Mouse (Mus musculus) heart, embryonic 13.5 days (tissue): ENCODE data around the gene Ptma. TPM values are rescaled to one million over a fixed set of nuclear protein-coding genes. Genes with fewer than 3 reads are reported as not detected.
A peak's percentile ranks its signal among the peaks of the same experiment; 100 is the strongest.
"Not testable (repeated sequence)": the region's sequence is repeated elsewhere in the genome, so short reads cannot be mapped to it uniquely, and the experiment has no call there.

ENCODE experiments used
- ATAC-seq: fragments of 200-750 bp; cut with Nextera tagmentation; 2 replicates; pipeline ENCODE4 v1.8.0; 2017; ENCODE audit warnings: moderate TSS enrichment; ENCODE audit not compliant: insufficient number of reproducible peaks, low FRiP score, low TSS enrichment; ENCODE audit errors: extremely low read depth
- H3K27ac ChIP-seq: fragments of 300-500 bp; sonication (generic); replicated peaks from 2 replicates; pipeline ENCODE4 v1.5.1; 2015; ENCODE audit warnings: moderate library complexity, mild to moderate bottlenecking, inconsistent platforms
- H3K27me3 ChIP-seq: fragments of 300-500 bp; sonication (generic); replicated peaks from 2 replicates; pipeline ENCODE4 v1.6.1; 2015; ENCODE audit warnings: mild to moderate bottlenecking, inconsistent platforms
- H3K36me3 ChIP-seq: fragments of 300-500 bp; sonication (generic); 2 replicates; pipeline ENCODE4 v1.6.1; 2015; ENCODE audit warnings: mild to moderate bottlenecking, inconsistent platforms
- H3K4me1 ChIP-seq: fragments of 300-500 bp; sonication (generic); 2 replicates; pipeline ENCODE4 v1.6.1; 2015; ENCODE audit warnings: inconsistent platforms
- H3K4me2 ChIP-seq: fragments of 300-500 bp; sonication (generic); 2 replicates; pipeline ENCODE4 v1.6.1; 2015; ENCODE audit warnings: inconsistent platforms, mild to moderate bottlenecking, moderate library complexity
- H3K4me3 ChIP-seq: fragments of 300-500 bp; sonication (generic); 2 replicates; pipeline ENCODE4 v1.5.1; 2015; ENCODE audit warnings: moderate library complexity, mild to moderate bottlenecking, inconsistent platforms
- H3K9ac ChIP-seq: fragments of 300-500 bp; sonication (generic); 2 replicates; pipeline ENCODE4 v1.6.1; 2015; ENCODE audit warnings: inconsistent platforms, mild to moderate bottlenecking, moderate library complexity
- H3K9me3 ChIP-seq: fragments of 300-500 bp; sonication (generic); 2 replicates; pipeline ENCODE4 v1.6.1; 2016; ENCODE audit warnings: inconsistent platforms
- WGBS: fragments of 180-500 bp; shearing (Covaris S2); methylation state at CpG from one replicate; pipeline ENCODE4 v1.1.7; 2015; ENCODE audit warnings: mixed read lengths; 5-methylcytosine and 5-hydroxymethylcytosine counted together
- polyA plus RNA-seq: library from polyadenylated mRNA; unstranded; fragments of >200 nt; fragmentation: Nextera tagmentation; extraction: Ambion mirVana; gene quantifications from 2 replicates; pipeline ENCODE4 v1.2.1, GENCODE M21; 2015

Ptma gene
- polyA plus RNA-seq = 929 and 934 TPM in 2 replicates

GRCm38 (mm10) chr1:86526116-86526788 lies at the start of gene Ptma:
Gene Ptma (plus strand): TSS chr1:86526726.
- Histone ChIP-seq H3K9ac (peak within 1 kb of the TSS; percentile 100), H3K9me3 (no peaks in the 10 kb centered on the region), H3K36me3 (peaks cover 21% of the 10 kb centered on the region), H3K4me2 (peak within 1 kb of the TSS; percentile 94), H3K27me3 (no peaks in the 10 kb centered on the region), H3K4me3 (peak within 1 kb of the TSS; percentile 99), H3K27ac (peak within 1 kb of the TSS; percentile 100), H3K4me1 (peaks cover 47% of the 10 kb centered on the region)
- under 1% methylated on average over 45 of the region's 63 CpGs for WGBS
- peak; percentile 80 for ATAC-seq

- no peak for ATAC-seq
- no peak overlapping the region for H3K9ac ChIP-seq
- peaks cover 16% of the 10 kb centered on the region for H3K4me1 ChIP-seq
- H3K4me2 ChIP-seq = no peak overlapping the region
- 81% methylated on average over 5 of the region's 5 CpGs for WGBS
- H3K27me3 ChIP-seq = no peaks in the 10 kb centered on the region
- no peak overlapping the region for H3K4me3 ChIP-seq
- H3K36me3 ChIP-seq = no peaks in the 10 kb centered on the region
- H3K9me3 ChIP-seq = no peaks in the 10 kb centered on the region
- no peak overlapping the region for H3K27ac ChIP-seq
These were observed 48.7 kb upstream of the Ptma start for GRCm38 (mm10) chr1:86477738-86478285.

GRCm38 (mm10) chr1:86479099-86479825 lies 47.3 kb upstream of the Ptma start:
- Histone ChIP-seq H3K4me1 (peaks cover 9% of the 10 kb centered on the region), H3K9me3 (no peaks in the 10 kb centered on the region), H3K27me3 (no peaks in the 10 kb centered on the region), H3K9ac (no peak overlapping the region), H3K4me2 (no peak overlapping the region), H3K27ac (no peak overlapping the region), H3K4me3 (no peak overlapping the region), H3K36me3 (no peaks in the 10 kb centered on the region)
- WGBS = 70% methylated on average over 8 of the region's 8 CpGs
- no peak for ATAC-seq

- Histone ChIP-seq H3K4me1 (peaks cover 9% of the 10 kb centered on the region), H3K4me2 (no peak overlapping the region), H3K27me3 (no peaks in the 10 kb centered on the region), H3K4me3 (no peak overlapping the region), H3K36me3 (no peaks in the 10 kb centered on the region), H3K9me3 (no peaks in the 10 kb centered on the region), H3K9ac (no peak overlapping the region), H3K27ac (no peak overlapping the region)
- ATAC-seq = no peak
- WGBS = 80% methylated on average over 6 of the region's 6 CpGs
These were observed 46.2 kb upstream of the Ptma start for GRCm38 (mm10) chr1:86480288-86480687.

- Histone ChIP-seq H3K27me3 (no peaks in the 10 kb centered on the region), H3K9ac (no peak overlapping the region), H3K4me2 (no peak overlapping the region), H3K4me3 (no peak overlapping the region), H3K4me1 (peaks cover 9% of the 10 kb centered on the region), H3K9me3 (no peaks in the 10 kb centered on the region), H3K27ac (no peak overlapping the region), H3K36me3 (no peaks in the 10 kb centered on the region)
- ATAC-seq = no peak
- WGBS = 72% methylated on average over 8 of the region's 8 CpGs
These were observed 45.6 kb upstream of the Ptma start for GRCm38 (mm10) chr1:86480735-86481447.

- H3K4me2 ChIP-seq = no peak overlapping the region
- peak overlapping the region; percentile 33; the same call in 1 of the 2 replicates for H3K9ac ChIP-seq
- H3K9me3 ChIP-seq = no peaks in the 10 kb centered on the region
- H3K27ac ChIP-seq = no peak overlapping the region
- WGBS = 64% methylated on average over 7 of the region's 7 CpGs
- ATAC-seq = no peak
- H3K36me3 ChIP-seq = no peaks in the 10 kb centered on the region
- H3K4me3 ChIP-seq = no peak overlapping the region
- H3K27me3 ChIP-seq = no peaks in the 10 kb centered on the region
- peaks cover 9% of the 10 kb centered on the region for H3K4me1 ChIP-seq
These were observed 45.1 kb upstream of the Ptma start for GRCm38 (mm10) chr1:86481468-86481867.

GRCm38 (mm10) chr1:86482288-86482687 lies 44.2 kb upstream of the Ptma start:
- ATAC-seq = no peak
- no peaks in the 10 kb centered on the region for H3K36me3 ChIP-seq
- H3K27ac ChIP-seq = no peak overlapping the region
- H3K9ac ChIP-seq = peak overlapping the region; percentile 19; the same call in 1 of the 2 replicates
- no peak overlapping the region for H3K4me2 ChIP-seq
- H3K4me1 ChIP-seq = peaks cover 12% of the 10 kb centered on the region
- no peaks in the 10 kb centered on the region for H3K9me3 ChIP-seq
- H3K27me3 ChIP-seq = no peaks in the 10 kb centered on the region
- H3K4me3 ChIP-seq = no peak overlapping the region
- 88% methylated on average over 11 of the region's 11 CpGs for WGBS

- no peak overlapping the region for H3K4me3 ChIP-seq
- peak overlapping the region; percentile 19; the same call in 1 of the 2 replicates for H3K9ac ChIP-seq
- WGBS = 38% methylated on average over 1 of the region's 1 CpGs
These were observed 43.8 kb upstream of the Ptma start for GRCm38 (mm10) chr1:86482761-86483160.

GRCm38 (mm10) chr1:86485346-86485745 lies 41.2 kb upstream of the Ptma start:
- ATAC-seq = no peak
- Histone ChIP-seq H3K36me3 (no peaks in the 10 kb centered on the region), H3K27ac (no peak overlapping the region), H3K4me2 (no peak overlapping the region), H3K9me3 (no peaks in the 10 kb centered on the region), H3K4me1 (peaks cover 17% of the 10 kb centered on the region), H3K4me3 (no peak overlapping the region), H3K27me3 (no peaks in the 10 kb centered on the region), H3K9ac (no peak overlapping the region)
- WGBS = 97% methylated on average over 1 of the region's 1 CpGs

More at GRCm38 (mm10) chr1:86482761-86483160, 43.8 kb upstream of the Ptma start:
- no peak for ATAC-seq
- no peak overlapping the region for H3K4me2 ChIP-seq
- peaks cover 12% of the 10 kb centered on the region for H3K4me1 ChIP-seq
- no peaks in the 10 kb centered on the region for H3K9me3 ChIP-seq
- no peaks in the 10 kb centered on the region for H3K27me3 ChIP-seq
- no peak overlapping the region for H3K27ac ChIP-seq
- H3K36me3 ChIP-seq = no peaks in the 10 kb centered on the region

GRCm38 (mm10) chr1:86485858-86486257 lies 40.7 kb upstream of the Ptma start:
- ATAC-seq, H3K36me3 ChIP-seq, H3K9ac ChIP-seq, H3K9me3 ChIP-seq, H3K4me3 ChIP-seq, H3K27ac ChIP-seq, H3K4me2 ChIP-seq, H3K27me3 ChIP-seq: not testable (repeated sequence)
- H3K4me1 ChIP-seq = peaks cover 20% of the 10 kb centered on the region
- 97% methylated on average over 6 of the region's 6 CpGs for WGBS

- Histone ChIP-seq H3K27ac (peak overlapping the region; percentile 98), H3K9me3 (no peaks in the 10 kb centered on the region), H3K36me3 (no peaks in the 10 kb centered on the region), H3K4me1 (peaks cover 25% of the 10 kb centered on the region), H3K4me2 (peak overlapping the region; percentile 81), H3K4me3 (peak overlapping the region; percentile 71), H3K9ac (peak overlapping the region; percentile 89), H3K27me3 (no peaks in the 10 kb centered on the region)
- ATAC-seq = no peak
- WGBS = 6% methylated on average over 13 of the region's 13 CpGs
These were observed 39.7 kb upstream of the Ptma start for GRCm38 (mm10) chr1:86486703-86487294.
